Mouse (Mus musculus) retina, postnatal 1 day (tissue): Measurements from ENCODE around the gene Gpx8.

Source experiments
- DNase-seq: peaks from one replicate; pipeline ENCODE4 v3.0.0-alpha.2; 2012

The Gpx8 gene

DNA sequence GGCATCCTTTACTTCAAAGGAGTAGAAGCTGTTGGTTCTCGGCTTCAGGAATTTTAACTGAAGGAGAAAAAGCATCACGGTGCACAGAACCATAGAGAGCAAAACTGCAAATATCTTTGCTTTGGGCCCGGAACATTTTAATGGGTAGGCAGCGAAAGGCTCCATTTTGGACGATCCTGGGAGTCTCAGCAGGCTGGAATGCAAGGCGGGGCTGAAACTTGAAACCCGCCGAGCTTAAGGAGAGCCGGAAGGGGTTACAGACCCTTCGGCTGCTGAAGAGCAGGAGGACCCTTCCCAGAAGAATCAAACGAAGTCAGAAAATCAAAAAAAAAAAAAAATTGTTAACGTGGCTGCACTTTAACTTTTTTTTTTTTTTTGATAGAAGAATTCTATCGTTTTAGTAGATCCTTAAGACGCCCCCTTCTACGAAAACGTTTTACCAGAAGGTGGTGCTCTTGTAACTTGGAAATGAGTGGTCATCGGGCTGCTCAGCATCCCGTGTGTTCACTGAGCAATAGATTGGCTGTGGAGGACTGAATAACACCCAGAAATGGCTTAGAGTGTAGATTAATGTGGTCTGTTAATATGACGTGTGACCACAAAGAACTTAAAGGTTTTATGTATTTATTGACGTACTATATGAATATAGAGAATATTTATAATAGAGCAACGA lies at the start of gene Gpx8:
Gpx8 (minus strand) TSS at position 200 of the 673 bp plus-strand sequence.
- peak; percentile 83 for DNase-seq

DNA sequence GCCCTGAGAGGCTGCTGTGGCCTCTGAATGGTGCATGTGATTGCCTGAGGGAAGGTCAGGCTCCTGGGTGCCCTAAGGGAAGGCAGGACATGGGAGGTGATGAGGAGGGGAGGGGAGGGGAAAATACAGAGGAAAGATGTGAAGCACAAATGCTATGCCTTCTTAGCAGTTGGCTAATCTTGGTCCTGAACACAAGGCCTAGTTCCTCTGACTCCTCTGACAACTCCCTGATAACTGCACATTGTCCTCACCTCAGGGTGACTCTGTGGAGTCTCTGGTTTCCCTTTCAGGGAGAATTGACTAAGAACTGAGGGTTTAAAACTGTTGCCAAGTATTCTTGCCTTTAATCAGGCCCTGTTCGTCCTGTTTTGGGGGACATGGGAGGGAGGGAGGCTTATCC lies 48.4 kb upstream of the Gpx8 start:
- DNase-seq: no peak

DNA sequence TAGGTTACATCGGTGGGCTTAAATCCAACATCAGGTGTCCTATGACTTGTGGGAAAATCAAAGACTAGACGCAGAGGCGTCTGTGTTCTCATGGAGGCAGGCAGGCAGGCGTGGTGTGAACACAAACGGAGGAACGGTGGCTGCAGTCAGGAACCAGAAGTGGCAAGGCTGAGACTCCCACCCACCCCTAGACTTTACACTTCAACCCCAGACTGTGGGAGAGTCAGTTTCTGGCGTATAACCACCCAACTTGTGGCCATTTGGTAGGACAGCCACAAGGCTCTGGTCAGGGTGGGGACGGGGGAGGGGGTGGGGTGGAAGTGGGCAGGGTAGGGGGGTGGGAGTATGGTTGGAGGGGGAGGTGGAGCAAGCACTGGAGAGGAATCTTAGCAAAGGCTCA lies 44.3 kb upstream of the Gpx8 start:
- no peak for DNase-seq

DNA sequence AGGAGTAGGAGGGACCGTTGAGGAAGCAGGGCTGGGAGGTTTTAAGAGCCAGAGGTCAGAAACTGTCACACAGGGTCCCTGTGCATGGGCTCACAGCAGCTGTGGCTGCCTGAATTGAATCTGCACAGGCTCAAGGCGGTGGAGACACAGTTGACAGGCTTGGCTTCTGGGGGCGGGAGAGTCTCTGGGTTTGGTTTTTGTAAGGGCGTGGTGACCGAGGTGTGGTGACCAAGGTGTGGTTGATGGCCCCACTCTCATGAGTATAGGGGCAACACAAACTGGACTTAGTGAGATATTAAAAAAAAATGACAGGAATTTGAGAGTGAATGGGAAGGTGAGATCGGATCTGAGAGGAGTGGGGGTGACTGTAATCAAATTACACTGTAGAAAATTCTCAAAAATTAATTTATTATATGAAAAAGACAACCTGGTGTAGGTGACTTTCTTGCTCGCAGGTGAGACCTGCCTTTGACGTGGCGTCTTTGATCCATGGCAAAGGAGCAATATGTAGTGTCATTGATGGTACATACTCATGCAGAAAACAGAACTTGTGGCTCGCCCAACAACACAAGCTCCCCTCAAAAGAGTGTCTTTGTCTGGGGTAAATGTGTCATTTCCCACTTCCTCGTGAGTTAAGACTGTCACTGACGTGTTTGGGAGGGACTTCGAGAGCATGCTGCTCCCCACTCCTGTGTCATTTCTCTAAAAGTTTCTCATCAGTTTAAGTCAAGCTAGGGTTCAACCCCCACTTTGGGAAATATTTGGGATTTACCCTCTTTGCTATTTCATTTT lies 41.2 kb upstream of the Gpx8 start:
- no peak for DNase-seq

DNA sequence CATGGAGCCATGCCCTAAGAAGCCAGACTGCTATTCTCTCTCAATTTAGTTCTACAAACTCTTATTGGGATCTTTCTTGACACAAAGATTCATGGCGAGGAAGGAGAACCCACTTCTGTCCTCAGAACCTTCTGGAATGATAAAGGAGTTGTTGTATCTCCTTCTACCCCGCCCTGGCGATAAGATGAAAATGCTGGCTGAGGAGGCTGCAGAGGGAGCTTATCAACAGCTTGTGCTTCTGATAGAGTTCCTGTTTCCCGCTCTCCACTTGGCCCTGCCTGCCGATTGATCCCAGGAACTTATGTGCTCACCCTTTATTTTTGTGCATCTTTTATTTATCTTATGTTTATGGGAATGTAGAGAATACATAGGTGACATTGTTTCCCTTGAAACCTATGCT lies 38.5 kb upstream of the Gpx8 start:
- no peak for DNase-seq

DNA sequence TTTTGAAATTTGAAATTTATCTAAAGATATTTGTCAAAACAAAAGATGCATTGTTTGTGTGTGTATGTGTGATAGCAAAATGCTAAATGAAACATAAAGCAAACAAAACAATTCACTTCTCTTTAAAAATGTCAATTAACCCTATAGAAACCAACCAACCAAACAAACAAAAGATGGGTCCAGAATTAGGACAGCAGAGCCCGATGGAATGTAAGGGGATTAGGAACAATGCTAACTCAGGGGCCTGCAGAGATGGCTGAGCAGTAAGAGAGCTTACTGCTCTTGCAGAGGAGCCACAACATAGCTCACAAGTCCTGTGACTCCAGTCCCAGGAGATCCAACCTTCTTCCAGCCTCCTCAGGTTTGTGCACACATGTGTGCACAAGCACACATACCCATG lies 35.9 kb upstream of the Gpx8 start:
- DNase-seq: peak; percentile 60

DNA sequence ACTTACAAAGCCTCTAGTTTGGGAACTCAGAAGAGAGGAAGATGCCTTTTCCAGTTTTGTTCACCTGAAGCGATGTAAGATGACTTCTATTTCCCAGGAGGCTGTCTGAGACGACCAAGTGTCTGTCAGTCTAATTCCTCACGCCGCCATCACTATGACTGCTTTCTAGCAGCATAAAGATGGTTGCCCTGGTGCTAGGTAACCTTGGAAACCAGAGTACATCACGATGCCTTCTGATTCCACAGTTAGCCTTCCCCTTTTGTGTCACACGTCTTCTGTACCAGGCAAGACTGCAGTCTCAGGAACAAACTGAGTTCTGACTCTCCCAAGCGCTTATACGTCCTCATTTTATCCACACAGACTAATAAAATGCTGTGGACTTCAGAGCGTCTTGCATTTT lies 32.8 kb upstream of the Gpx8 start:
- peak; percentile 33 for DNase-seq

DNA sequence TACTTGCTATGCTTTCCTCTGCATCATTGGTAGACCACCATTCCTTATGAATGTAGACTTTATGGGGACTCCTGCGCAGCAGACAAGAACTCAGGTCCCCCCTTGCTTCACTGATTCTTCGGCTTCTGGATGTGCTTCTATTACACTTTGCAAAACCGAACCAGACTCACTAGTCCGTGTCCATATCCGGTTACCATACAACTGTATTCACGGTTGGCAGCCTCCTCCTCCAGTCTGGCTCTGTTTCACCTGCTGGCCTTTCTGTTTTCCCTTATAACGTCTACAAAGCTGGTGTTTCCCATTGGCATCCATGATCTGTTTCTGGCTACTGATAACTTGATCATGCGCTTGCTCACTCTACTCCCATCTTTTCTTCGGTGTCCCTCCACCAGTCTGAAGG lies 18.3 kb upstream of the Gpx8 start:
- no peak for DNase-seq

DNA sequence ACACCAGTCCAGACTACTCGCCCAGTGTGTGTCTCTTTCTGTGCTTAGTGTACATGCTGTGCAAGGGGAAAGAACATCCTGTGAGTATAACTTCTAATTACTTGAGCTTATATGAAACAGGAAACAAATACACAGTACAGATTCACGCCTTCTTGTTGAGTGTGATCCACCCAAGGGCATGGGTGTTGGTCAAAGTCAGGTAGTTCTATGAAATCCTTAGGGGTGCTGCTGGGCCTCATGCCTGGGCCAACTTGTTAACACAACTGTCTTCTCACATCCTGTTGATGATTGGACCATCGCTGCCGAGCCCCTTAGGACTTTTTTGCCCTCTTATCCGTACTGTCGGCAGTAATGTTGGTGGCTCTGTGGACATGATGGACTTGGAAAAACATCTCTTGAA lies 15.5 kb upstream of the Gpx8 start:
- DNase-seq: no peak

DNA sequence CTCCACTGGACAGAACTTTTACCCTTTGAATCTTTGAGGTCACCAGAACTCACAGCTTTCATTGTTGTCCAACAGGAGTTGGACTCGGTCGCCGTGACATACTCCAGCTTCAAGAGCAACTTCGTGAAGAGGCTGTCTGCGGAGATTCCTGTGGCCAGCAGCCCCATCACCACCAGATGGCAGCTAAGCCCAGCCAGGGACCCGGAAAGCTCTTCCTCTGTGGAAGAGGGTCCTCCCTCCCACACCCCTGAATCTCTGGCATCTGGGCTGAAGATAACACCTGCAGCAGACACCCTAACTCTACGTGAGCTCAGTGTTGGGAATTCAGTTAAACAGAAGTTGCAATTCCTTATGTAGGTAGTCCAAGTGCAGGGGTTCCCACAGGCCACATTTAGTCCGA lies 9.6 kb upstream of the Gpx8 start:
- peak; percentile 45 for DNase-seq

DNA sequence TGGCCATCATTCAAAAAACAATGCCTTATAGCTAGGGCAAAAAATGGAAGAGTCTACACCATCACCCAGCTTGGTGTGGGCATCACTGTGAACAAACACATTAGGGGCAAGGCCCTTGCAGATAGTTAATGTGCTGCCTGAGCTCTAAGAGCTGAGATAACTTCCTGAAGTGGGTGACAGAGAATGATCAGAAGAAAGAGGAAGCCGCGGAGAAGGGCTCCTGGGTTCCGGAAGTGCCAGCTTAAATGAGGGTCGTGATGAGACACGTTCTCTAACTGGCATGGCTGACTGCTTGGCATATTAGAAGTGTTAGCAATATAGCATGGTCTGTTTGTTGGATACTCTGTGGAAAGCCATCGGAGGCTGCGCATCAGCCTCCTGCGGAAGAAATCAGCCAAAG lies 8.0 kb upstream of the Gpx8 start:
- no peak for DNase-seq

DNA sequence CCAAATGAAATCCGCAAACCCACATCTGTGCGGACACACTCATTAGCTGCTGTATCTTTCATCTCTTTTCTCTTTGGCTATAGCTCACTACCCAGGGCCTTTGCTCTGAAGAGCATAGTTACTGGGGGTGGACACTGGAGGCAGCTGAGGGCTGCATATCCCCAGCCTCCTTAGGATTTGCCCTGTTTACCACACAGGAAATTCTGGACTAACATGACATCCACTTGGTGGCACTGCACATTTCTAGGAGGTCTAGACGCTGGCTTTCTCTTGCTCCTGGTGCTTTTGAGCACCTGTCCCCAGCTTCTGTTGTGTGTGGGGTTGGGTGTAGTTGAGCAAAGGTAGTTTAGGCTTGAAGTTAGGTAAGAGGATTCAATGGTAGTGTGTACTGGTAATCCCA lies 1.4 kb upstream of the Gpx8 start:
- DNase-seq: peak; percentile 10

DNA sequence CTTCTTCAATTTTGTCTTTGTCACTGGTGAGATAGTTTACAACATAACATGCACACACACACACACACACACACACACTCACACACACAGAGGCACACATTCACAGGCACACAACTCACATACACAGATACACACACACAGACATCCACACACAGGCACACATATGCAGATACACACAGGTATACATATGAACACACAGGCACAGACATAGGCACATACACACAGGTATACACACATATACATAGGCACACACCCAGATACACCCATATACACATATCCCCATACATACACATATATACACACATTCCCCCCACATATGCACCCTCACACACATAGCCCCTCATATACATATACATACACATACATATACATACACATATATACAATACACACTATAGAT lies 808 bp upstream of the Gpx8 start:
- no peak for DNase-seq

DNA sequence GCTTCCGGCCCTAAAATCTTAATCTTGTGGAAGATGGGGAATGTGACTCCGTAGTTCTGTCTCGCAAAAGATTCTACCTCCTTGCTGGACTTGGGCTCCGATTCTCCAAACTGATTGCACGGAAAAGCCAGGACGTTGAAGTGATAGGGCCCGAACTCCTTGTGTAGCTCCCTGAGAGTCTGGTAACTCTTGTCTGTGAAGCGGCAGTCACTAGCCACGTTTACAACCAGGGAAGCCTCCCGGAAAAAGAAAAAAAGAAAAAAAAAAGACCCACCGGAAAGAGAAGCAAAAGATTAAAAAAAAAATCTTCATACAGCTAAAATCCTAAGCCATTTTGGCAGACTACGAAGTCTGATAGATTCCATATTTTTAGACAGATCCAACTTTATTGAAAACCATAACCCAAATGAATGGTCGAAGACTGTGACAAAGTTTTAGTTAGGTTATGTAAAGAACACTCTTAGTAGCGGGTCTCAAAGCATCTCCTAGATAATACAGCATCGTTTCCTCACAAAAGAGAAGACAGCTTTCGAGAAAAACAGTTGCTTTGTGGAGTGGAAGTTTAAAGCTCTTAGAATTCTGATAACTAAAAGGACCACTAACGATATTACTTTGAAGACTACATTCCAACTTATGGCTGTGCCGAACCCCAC lies 626 bp downstream of the Gpx8 start:
- DNase-seq: no peak

DNA sequence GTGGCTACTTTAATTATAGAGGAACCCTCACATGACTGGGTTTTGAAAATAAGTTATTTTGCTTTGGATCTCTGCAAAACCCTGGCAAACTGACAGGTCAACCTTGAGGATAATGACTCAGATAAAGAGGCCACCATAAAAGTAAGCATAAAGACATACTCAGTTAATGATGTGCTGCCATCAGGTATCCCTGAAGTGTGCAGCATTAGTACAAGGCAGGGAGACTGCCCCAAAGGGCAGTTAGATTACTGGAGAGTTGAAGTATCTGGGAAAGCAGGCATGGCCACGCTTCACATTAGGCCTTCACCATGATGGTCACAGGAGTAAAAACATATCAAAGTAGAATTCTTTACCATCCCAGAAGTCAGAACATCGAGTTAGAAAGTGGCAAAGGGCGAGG lies 1.3 kb downstream of the Gpx8 start:
- DNase-seq: no peak

DNA sequence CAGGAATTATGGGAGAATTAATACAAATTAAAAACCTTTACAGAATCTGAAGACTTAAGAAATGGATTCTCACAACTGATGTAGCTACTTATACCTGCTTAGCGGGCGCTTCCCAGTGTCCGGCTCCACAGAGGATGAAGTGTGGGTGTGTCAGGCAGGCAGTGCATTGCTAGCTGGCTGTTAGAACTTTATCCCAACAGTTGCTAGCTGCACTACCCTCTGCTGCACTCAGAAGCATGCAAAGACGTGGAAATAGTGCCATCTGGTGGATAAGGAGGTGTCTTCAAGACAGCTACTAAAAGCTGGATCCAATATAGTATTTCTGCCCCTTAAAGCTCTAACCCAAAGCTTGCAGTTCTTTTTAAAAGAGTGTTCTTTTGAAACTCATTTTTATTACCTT lies 10.4 kb downstream of the Gpx8 start:
- DNase-seq: peak; percentile 94

DNA sequence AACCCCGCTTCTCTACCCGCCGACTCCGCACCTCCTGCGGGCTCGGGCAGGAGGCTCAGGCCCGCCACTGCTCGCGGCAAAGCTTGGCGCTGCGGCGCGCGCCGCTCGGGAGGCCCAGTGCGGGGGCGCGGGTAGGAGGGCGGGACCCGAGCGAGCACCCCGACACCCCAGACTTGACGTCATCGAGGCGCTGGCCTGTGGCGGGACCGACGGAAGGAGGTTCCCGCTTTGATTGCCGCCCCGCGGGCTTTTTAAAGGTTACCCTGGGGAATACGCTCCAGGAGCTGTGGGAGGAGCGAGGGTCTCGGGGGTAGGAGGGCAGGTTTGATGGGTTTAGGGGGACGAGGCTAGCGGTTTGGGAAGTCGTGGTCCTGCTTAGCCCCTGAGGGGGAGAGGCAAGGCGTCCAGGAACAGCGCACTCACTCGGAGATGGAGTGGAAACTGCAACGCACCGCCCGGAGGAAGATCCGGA lies 11.2 kb downstream of the Gpx8 start, which contains the start of gene Cdc20b:
Cdc20b (plus strand) TSS at position 162 of the 472 bp plus-strand sequence.
- DNase-seq: peak; percentile 76

DNA sequence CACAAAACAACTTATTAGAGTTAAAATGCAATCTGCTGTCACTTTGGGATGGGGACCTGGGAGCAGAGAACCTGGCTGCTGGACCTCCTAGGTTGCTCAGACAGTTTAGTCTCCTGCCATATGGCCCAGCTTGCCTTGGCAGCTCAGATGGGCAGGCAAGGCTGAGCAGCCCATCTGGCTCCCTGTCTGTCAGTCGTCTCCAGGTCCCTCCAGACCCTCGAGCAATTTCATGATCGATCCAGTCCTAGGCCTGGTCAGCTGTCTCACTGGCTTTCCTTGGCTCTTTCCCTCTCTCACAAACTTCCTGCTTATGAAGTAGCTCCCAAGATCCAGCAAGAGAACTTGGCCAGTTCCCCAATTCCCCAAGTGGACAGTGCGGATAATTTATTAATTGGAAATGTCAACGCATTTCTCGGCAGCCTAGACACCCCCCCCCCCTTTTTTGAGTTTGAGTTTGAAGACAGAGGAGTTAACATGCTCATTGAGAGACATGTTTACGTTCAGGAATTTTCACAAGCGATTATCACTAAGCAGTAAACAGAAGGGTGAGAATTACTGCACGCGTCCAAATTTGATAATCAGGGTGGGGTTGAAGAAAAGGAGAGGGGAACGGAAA lies 11.8 kb downstream of the Gpx8 start:
- DNase-seq: peak; percentile 52

DNA sequence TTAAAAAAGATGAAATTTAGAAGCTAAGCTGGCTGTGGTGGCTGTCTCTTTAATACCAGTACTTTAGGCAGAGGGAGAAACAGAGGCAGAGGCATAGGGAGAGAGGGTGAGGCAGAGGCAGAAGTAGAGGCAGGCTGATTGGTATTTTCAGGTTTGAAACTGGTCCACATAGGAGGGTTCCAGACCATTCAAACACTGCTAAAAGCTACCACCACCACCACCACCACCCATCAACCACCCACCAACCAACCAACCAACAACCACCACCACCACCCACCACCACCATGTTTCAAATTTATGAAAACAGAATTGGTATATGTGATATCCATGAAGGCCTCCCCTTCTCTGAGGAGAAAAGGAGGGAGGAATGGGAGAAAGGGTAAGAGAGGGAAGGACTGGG lies 13.4 kb downstream of the Gpx8 start:
- DNase-seq: no peak

DNA sequence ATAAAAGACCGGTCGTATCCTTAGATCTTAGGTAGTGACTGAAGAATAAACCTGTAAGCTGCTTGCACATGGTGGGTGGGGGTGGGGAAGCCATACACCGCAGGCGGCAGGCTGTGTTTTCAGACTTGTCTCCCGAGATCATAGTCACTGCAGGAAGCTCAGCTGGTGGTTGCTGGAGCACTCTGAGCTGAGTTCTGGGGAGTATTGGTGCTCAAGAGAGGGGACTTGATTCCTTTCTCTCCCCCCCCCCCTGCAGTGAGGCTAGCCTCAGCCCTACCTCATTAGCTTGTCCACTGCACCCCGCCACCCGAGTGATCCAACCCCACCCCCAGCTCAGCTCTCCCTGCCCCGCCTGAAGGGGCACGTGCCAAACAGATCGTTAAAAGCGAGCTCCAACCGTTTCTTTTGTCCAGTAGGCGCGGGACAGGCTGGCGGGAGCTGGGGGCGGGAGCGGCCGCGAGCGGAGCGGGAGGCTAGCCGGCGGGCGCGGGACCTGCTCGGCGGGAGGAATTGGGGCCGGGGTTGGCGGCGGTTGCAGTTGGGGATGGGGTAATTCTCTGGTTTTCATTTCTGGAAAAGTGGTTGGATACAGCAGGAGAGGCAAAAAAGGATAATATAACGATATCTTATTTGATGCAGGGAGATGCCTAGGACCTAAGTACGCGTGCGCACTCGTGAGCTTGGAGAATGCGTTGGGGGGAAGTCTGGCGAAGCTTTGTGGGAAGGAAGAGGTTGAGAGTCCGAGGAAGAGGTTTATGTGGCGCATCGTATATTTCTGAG lies 14.2 kb downstream of the Gpx8 start:
- peak; percentile 89 for DNase-seq

DNA sequence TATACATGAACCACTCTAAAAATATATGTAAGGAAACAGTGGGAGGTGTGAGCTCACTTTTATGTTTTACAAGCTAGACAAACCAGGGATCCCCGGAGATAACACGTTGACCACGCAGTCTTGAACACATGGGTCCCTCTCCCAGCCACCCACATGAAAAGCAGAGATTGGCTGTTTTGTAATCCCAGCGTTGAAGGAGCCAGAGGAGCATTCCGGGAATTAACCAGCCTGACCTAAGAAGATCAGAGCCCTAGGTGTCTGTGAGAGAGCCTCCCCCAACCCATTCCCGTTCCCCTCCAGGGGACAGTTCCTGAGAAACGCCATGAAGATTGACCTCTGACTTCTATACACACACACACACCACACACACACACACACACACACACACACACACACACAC lies 14.9 kb downstream of the Gpx8 start:
- DNase-seq: peak; percentile 74

DNA sequence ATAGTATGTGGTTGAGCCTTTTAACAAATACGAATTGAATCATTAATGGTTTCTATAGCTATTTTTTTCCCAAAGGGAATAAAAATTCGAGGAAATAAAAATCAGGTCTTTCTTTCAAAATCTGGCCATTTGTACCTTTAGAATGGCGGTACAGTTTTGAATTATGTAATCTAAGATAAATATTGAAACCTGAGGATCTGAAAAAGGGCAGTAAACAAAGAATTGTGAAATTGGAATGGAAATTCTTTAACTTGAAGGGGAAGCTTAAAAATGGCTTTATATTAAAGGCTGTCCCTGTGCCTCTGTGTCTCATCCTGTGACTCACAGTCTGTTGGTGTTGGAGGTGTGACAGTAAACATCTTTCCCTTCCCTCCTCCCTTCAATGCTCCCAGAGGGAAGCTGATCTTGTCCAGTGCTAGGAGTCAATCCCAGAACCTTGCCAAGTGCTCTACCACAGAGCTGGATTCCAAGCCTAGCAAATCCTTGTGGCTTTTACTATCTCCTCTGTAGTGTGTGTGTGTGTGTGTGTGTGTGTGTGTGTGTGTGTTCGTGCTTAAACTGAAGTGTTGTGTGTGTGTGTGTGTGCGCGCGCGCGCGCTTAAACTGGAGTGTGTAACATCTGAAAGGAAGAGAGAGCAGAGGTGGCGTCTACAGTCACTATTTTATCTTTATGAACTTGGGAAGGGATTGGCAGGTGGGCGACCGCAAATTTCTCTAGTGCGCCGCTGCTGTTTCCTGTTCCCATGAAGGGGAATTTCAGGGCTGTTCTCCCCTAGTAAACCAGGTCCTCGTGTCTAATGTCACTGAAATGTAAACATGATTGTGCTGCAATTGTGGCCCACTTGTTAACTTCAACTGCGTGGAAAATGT lies 22.7 kb downstream of the Gpx8 start:
- no peak for DNase-seq
